Mouse (Mus musculus): Measurements from ENCODE around the gene Mfsd13b.

GRCm38 (mm10) chr7:120936522-120936921 is 45.8 kb upstream of the Mfsd13b start:
- TF ChIP-seq CTCF (IDR thresholded peaks at IDR 0.05; ENCODE audit: low read depth) = no peak
- TF ChIP-seq EP300 (IDR thresholded peaks at IDR 0.05; ENCODE audit: low read depth) = no peak

All from liver, postnatal 0 days (tissue).